Mouse (Mus musculus): ENCODE results near the gene Ptcd1.

DNA sequence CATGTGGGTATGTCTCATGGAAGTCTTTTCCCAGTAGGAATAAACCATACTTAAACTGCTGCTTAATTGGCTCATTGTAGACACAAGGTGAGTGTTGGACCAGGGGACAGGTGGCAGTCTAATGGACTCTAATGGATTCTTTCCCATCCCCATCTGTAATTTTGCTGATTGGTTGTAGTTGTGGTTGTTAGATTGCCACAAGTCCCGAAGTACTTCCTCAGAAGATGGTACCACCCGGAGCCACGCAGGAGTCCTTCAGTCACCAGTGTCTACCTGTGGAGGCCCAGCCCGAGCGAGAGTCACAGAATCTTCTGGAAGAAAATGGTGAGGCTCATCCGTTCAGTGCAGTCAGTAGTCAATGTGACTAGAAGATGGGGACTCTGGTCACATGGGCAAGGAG lies 40.5 kb upstream of the Ptcd1 start:
- TF ChIP-seq CHD2 (IDR thresholded peaks at IDR 0.05; ENCODE audit: low read depth, low read length): no peak
- TF ChIP-seq ZNF384 (IDR thresholded peaks at IDR 0.05; ENCODE audit: low read depth, low read length): no peak
